Mouse (Mus musculus) MEL (cell line): Measurements from ENCODE around the gene Bach1. TPM values are rescaled to one million over a fixed set of nuclear protein-coding genes. Genes with fewer than 3 reads are reported as not detected.

Experiments used
- DNase-seq: peaks from one replicate; pipeline ENCODE4 v3.0.0; 2011; ENCODE audit warnings: low read depth, low spot score
- H3K27ac ChIP-seq: 2 replicates; pipeline ENCODE4 v1.5.1; 2012; ENCODE audit warnings: low read depth, mild to moderate bottlenecking, control low read depth, low read length, moderate library complexity; ENCODE audit not compliant: control insufficient read depth
- H3K27me3 ChIP-seq, 2 experiments: fragments of 150-350 bp in 1 of 2; sonication (generic) in 1 of 2; 2 replicates each; pipeline ENCODE4 v1.6.1; 2012; ENCODE audit warnings: low read length in 2 of 2, mild to moderate bottlenecking in 2 of 2, improper control_type of control experiment in 1 of 2, moderate library complexity in 1 of 2; ENCODE audit not compliant: insufficient read depth in 2 of 2, control insufficient read depth in 1 of 2
- H3K36me3 ChIP-seq, 2 experiments: 2 replicates each; pipeline ENCODE4 v1.6.1; 2012 to 2014; ENCODE audit warnings: low read length in 2 of 2, improper control_type of control experiment in 1 of 2, inconsistent platforms in 1 of 2, mild to moderate bottlenecking in 1 of 2; ENCODE audit not compliant: insufficient read depth in 2 of 2, control insufficient read depth in 1 of 2
- H3K4me1 ChIP-seq, 2 experiments: fragments of 150-350 bp in 1 of 2; sonication (generic) in 1 of 2; 2 replicates each; pipeline ENCODE4 v1.6.1; 2012; ENCODE audit warnings: low read length in 2 of 2, improper control_type of control experiment in 1 of 2, mild to moderate bottlenecking in 1 of 2; ENCODE audit not compliant: insufficient read depth in 2 of 2, control insufficient read depth in 1 of 2
- H3K4me3 ChIP-seq, 2 experiments: fragments of 150-350 bp in 1 of 2; sonication (generic) in 1 of 2; 2 replicates each; pipeline ENCODE4 v1.5.1; 2012; ENCODE audit warnings: low read depth in 2 of 2, low read length in 2 of 2, mild to moderate bottlenecking in 2 of 2, moderate library complexity in 2 of 2, control low read depth in 1 of 2, improper control_type of control experiment in 1 of 2; ENCODE audit not compliant: control insufficient read depth in 1 of 2, insufficient read depth in 1 of 2
- H3K79me2 ChIP-seq: 2 replicates; pipeline ENCODE4 v1.6.1; 2012; ENCODE audit warnings: mild to moderate bottlenecking, low read length, moderate library complexity; ENCODE audit not compliant: control insufficient read depth, poor library complexity, insufficient read depth
- H3K9ac ChIP-seq: 2 replicates; pipeline ENCODE4 v1.6.1; 2012; ENCODE audit warnings: low read depth, mild to moderate bottlenecking, control low read depth, low read length, moderate library complexity; ENCODE audit not compliant: control insufficient read depth, poor library complexity, severe bottlenecking
- H3K9me3 ChIP-seq: fragments of 150-350 bp; sonication (generic); replicated peaks from 2 replicates; pipeline ENCODE4 v1.6.1; 2012; ENCODE audit warnings: mild to moderate bottlenecking, low read length, improper control_type of control experiment, moderate library complexity; ENCODE audit not compliant: insufficient read depth
- CHD2 ChIP-seq: IDR thresholded peaks from 2 replicates; pipeline ENCODE4 v1.6.1; 2011; ENCODE audit warnings: low read length, improper control_type of control experiment
- CTCF ChIP-seq, 3 experiments: IDR thresholded peaks in 2 of 3; conservative IDR thresholded peaks in 1 of 3; 2 replicates each; pipeline ENCODE4 v1.5.1; 2011 to 2012; ENCODE audit warnings: low read length in 3 of 3, low read depth in 2 of 3, mild to moderate bottlenecking in 2 of 3, improper control_type of control experiment in 1 of 3, inconsistent platforms in 1 of 3, mixed read lengths in 1 of 3, moderate library complexity in 1 of 3; ENCODE audit not compliant: control insufficient read depth in 1 of 3, insufficient read depth in 1 of 3, poor library complexity in 1 of 3, severe bottlenecking in 1 of 3
- E2F4 ChIP-seq: IDR thresholded peaks from 2 replicates; pipeline ENCODE4 v1.6.1; 2011; ENCODE audit warnings: low read depth, low read length, improper control_type of control experiment, borderline replicate concordance
- HCFC1 ChIP-seq: IDR thresholded peaks from 2 replicates; pipeline ENCODE4 v1.6.1; 2012; ENCODE audit warnings: low read depth, mild to moderate bottlenecking, inconsistent platforms, low read length, improper control_type of control experiment, moderate library complexity
- MAFK ChIP-seq: IDR thresholded peaks from 2 replicates; pipeline ENCODE4 v1.6.1; 2011; ENCODE audit warnings: low read depth, mild to moderate bottlenecking, low read length, improper control_type of control experiment, borderline replicate concordance
- MAX ChIP-seq: IDR thresholded peaks from 2 replicates; pipeline ENCODE4 v1.6.1; 2011; ENCODE audit warnings: low read length, improper control_type of control experiment
- MAZ ChIP-seq: IDR thresholded peaks from 2 replicates; pipeline ENCODE4 v1.6.1; 2012; ENCODE audit warnings: low read depth, mild to moderate bottlenecking, inconsistent platforms, low read length, improper control_type of control experiment
- MEF2A ChIP-seq: IDR thresholded peaks from 2 replicates; pipeline ENCODE4 v1.6.1; 2014; ENCODE audit warnings: low read depth, mild to moderate bottlenecking, inconsistent platforms, low read length, improper control_type of control experiment; ENCODE audit not compliant: poor library complexity, insufficient replicate concordance, severe bottlenecking; ENCODE audit errors: extremely low read depth
- NELFE ChIP-seq: IDR thresholded peaks from 2 replicates; pipeline ENCODE4 v1.6.1; 2011; ENCODE audit warnings: low read depth, low read length, improper control_type of control experiment
- POLR2A ChIP-seq, 2 experiments: IDR thresholded peaks; 2 replicates each; pipeline ENCODE4 v1.6.1; 2011 to 2012; ENCODE audit warnings: low read length in 2 of 2, mild to moderate bottlenecking in 2 of 2, control low read depth in 1 of 2, improper control_type of control experiment in 1 of 2, low read depth in 1 of 2, moderate library complexity in 1 of 2; ENCODE audit not compliant: control insufficient read depth in 1 of 2, insufficient read depth in 1 of 2, poor library complexity in 1 of 2
- POLR2AphosphoS2 ChIP-seq: IDR thresholded peaks from 2 replicates; pipeline ENCODE4 v1.6.1; 2011; ENCODE audit warnings: low read length, improper control_type of control experiment
- POLR2AphosphoS5 ChIP-seq: IDR thresholded peaks from 2 replicates; pipeline ENCODE4 v1.6.1; 2012; ENCODE audit warnings: low read depth, borderline replicate concordance, mild to moderate bottlenecking, inconsistent platforms, low read length, moderate library complexity, mixed read lengths
- RCOR1 ChIP-seq: IDR thresholded peaks from 2 replicates; pipeline ENCODE4 v1.6.1; 2012; ENCODE audit warnings: low read depth, mild to moderate bottlenecking, inconsistent platforms, low read length, improper control_type of control experiment
- TAL1 ChIP-seq: IDR thresholded peaks from 2 replicates; pipeline ENCODE4 v1.6.1; 2012; ENCODE audit warnings: mild to moderate bottlenecking, inconsistent platforms, low read length, moderate library complexity, mixed read lengths
- TCF12 ChIP-seq: IDR thresholded peaks from 2 replicates; pipeline ENCODE4 v1.6.1; 2014; ENCODE audit warnings: low read depth, mild to moderate bottlenecking, inconsistent platforms, low read length, improper control_type of control experiment, moderate library complexity
- UBTF ChIP-seq: IDR thresholded peaks from 2 replicates; pipeline ENCODE4 v1.6.1; 2012; ENCODE audit warnings: low read depth, mild to moderate bottlenecking, inconsistent platforms, low read length, improper control_type of control experiment, moderate library complexity, borderline replicate concordance; ENCODE audit not compliant: insufficient read depth
- USF2 ChIP-seq, 2 experiments: IDR thresholded peaks; 2 replicates each; pipeline ENCODE4 v1.6.1; 2011 to 2012; ENCODE audit warnings: improper control_type of control experiment in 2 of 2, low read length in 2 of 2, borderline replicate concordance in 1 of 2, inconsistent platforms in 1 of 2, low read depth in 1 of 2, mild to moderate bottlenecking in 1 of 2; ENCODE audit not compliant: insufficient read depth in 1 of 2
- ZC3H11A ChIP-seq: IDR thresholded peaks from 2 replicates; pipeline ENCODE4 v1.6.1; 2012; ENCODE audit warnings: low read depth, mild to moderate bottlenecking, inconsistent platforms, low read length, improper control_type of control experiment
- ZMIZ1 ChIP-seq: IDR thresholded peaks from 2 replicates; pipeline ENCODE4 v1.6.1; 2012; ENCODE audit warnings: low read depth, mild to moderate bottlenecking, inconsistent platforms, low read length, improper control_type of control experiment, moderate library complexity
- ZNF384 ChIP-seq: IDR thresholded peaks from 2 replicates; pipeline ENCODE4 v1.6.1; 2012; ENCODE audit warnings: low read depth, mild to moderate bottlenecking, inconsistent platforms, low read length, improper control_type of control experiment
- polyA plus RNA-seq, 2 experiments: library from polyadenylated mRNA; stranded (reverse) in 1 of 2; unstranded in 1 of 2; fragments of >175 nt in 1 of 2; fragments of >200 nt in 1 of 2; gene quantifications; 2 replicates each; pipeline versions ENCODE4 v1.2.1 to v1.2.4; 2012; ENCODE audit warnings: low replicate concordance in 2 of 2, low read depth in 1 of 2; ENCODE audit not compliant: insufficient read length in 2 of 2, insufficient read depth in 1 of 2, missing spikeins in 1 of 2
- total RNA-seq: library from RNA; depleted of rRNA; stranded (reverse); fragments of 300-350 nt; gene quantifications from 2 replicates; pipeline ENCODE4 v1.2.3, GENCODE M21; 2012

Gene Bach1
- total and polyA plus RNA-seq, 3 experiments: 20.5 to 21.1 TPM; not detected in 1

- H3K36me3 ChIP-seq: no peaks in the 10 kb centered on the region
- DNase-seq: no peak
Observed at GRCm38 (mm10) chr16:87662528-87662927, 36.2 kb upstream of the Bach1 start.

DNA sequence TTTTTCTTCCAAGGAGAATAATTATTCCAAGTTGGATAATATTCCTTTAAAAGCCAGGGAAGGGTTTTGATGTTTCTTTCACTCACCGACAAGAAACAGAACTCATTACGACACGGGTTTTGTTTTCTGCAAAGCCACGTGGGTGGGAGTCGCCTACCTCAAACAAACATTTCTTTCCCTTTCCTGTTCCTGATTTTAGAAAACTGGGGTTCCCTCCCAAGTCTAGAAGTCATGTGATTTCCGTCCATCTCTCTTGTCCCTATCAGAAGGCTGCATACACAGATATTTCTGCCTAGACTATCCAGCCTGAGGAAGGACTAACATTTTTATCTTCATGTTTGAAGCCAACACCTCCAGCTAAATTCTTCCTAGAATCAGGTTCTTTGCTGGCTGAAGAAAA lies 34.9 kb upstream of the Bach1 start:
- Histone ChIP-seq H3K36me3 (no peaks in the 10 kb centered on the region), H3K4me1 (no peaks in the 10 kb centered on the region), H3K9me3 (no peaks in the 10 kb centered on the region), H3K79me2 (no peaks in the 10 kb centered on the region), H3K27ac (no peak overlapping the region), H3K9ac (no peak overlapping the region), H3K4me3 (no peak overlapping the region), H3K27me3 (no peaks in the 10 kb centered on the region)
- TF ChIP-seq MEF2A: no peak
- no peak for TF ChIP-seq ZMIZ1
- TF ChIP-seq POLR2A (IDR thresholded peaks at IDR 0.05; ENCODE audit: control insufficient read depth in 1 of 2, insufficient read depth in 1 of 2, low read depth in 1 of 2, low read length in 2 of 2, poor library complexity in 1 of 2): no peak
- no peak for TF ChIP-seq RCOR1
- no peak for TF ChIP-seq ZNF384
- TF ChIP-seq TAL1: no peak
- TF ChIP-seq ZC3H11A: no peak
- TF ChIP-seq USF2 (IDR thresholded peaks at IDR 0.05; ENCODE audit: borderline replicate concordance in 1 of 2, insufficient read depth in 1 of 2, low read depth in 1 of 2, low read length in 2 of 2): no peak
- TF ChIP-seq MAX: no peak
- TF ChIP-seq CTCF (IDR thresholded peaks at IDR 0.05 in 2 of 3, conservative IDR thresholded peaks at IDR 0.05 in 1 of 3; ENCODE audit: control insufficient read depth in 1 of 3, insufficient read depth in 1 of 3, low read depth in 2 of 3, low read length in 3 of 3, poor library complexity in 1 of 3, severe bottlenecking in 1 of 3): no peak
- TF ChIP-seq MAFK: no peak
- TF ChIP-seq NELFE: no peak
- no peak for TF ChIP-seq UBTF
- no peak for TF ChIP-seq POLR2AphosphoS2
- no peak for TF ChIP-seq MAZ
- TF ChIP-seq E2F4: no peak
- DNase-seq: no peak

More at GRCm38 (mm10) chr16:87662528-87662927, 36.2 kb upstream of the Bach1 start:
- H3K9me3 ChIP-seq: no peaks in the 10 kb centered on the region
- no peak overlapping the region for H3K4me3 ChIP-seq
- no peak overlapping the region for H3K9ac ChIP-seq
- no peak overlapping the region for H3K27ac ChIP-seq
- H3K79me2 ChIP-seq: no peaks in the 10 kb centered on the region
- H3K4me1 ChIP-seq: no peaks in the 10 kb centered on the region
- H3K27me3 ChIP-seq: no peaks in the 10 kb centered on the region
- TF ChIP-seq RCOR1: no peak
- no peak for TF ChIP-seq MAX
- TF ChIP-seq POLR2AphosphoS5: no peak
- no peak for TF ChIP-seq TCF12
- no peak for TF ChIP-seq CHD2
- no peak for TF ChIP-seq HCFC1
- TF ChIP-seq NELFE: no peak
- no peak for TF ChIP-seq ZMIZ1
